Mouse (Mus musculus): ENCODE data around the gene Gm45902.

DNA sequence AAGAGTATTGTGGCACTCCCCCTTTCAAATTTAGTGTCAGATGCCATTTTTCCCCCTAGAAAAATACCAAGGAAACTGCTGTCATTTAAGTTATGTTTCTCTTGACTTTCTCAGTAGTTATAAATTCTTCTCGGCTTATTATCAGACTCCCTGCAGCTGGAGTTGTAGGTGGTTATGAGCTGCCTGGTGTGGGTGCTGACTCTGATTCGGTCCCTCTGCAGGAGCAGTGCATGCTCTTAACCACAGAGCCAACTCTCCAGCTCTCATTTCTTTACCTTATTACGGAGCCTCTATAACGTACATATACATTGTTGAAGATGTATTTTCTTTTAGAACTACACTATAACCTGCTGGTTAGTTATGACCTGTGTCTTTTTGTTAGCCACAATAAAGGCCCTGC lies 10.0 kb upstream of the Gm45902 start:
- TF ChIP-seq CTCF (IDR thresholded peaks at IDR 0.05) (no peak), POLR2A (IDR thresholded peaks at IDR 0.05; ENCODE audit: insufficient read depth, low read depth, low read length) (no peak), EP300 (IDR thresholded peaks at IDR 0.05; ENCODE audit: insufficient read depth, low read depth, low read length) (no peak)
